Mouse (Mus musculus): ENCODE results near the gene Mtmr4.

GRCm38 (mm10) chr11:87555106-87555703 is 36.8 kb upstream of the Mtmr4 start:
- TF ChIP-seq CTCF (IDR thresholded peaks at IDR 0.05; ENCODE audit: low read depth, low read length) (no peak), POLR2A (IDR thresholded peaks at IDR 0.05; ENCODE audit: insufficient read depth, low read length) (no peak)

Data from ES-Bruce4 (cell line).